Mouse (Mus musculus) embryonic facial prominence, embryonic 15.5 days (tissue): ENCODE data around the gene Gm2663. TPM values are rescaled to one million over a fixed set of nuclear protein-coding genes. Genes with fewer than 3 reads are reported as not detected.
"Not testable (repeated sequence)": the region's sequence is repeated elsewhere in the genome, so short reads cannot be mapped to it uniquely, and the experiment has no call there.

Experiments used
- ATAC-seq: fragments of 200-750 bp; cut with Nextera tagmentation; 2 replicates; pipeline ENCODE4 v1.8.0; 2017; ENCODE audit warnings: low read depth, moderate TSS enrichment; ENCODE audit not compliant: insufficient number of reproducible peaks, low FRiP score, low TSS enrichment
- H3K27ac ChIP-seq: fragments of 300-500 bp; sonication (generic); replicated peaks from 2 replicates; pipeline ENCODE4 v1.5.1; 2015; ENCODE audit warnings: mild to moderate bottlenecking, inconsistent platforms
- H3K27me3 ChIP-seq: fragments of 300-500 bp; sonication (generic); 2 replicates; pipeline ENCODE4 v1.6.1; 2015; ENCODE audit warnings: inconsistent platforms
- H3K36me3 ChIP-seq: fragments of 300-500 bp; sonication (generic); 2 replicates; pipeline ENCODE4 v1.6.1; 2015; ENCODE audit warnings: mild to moderate bottlenecking, inconsistent platforms
- H3K4me1 ChIP-seq: fragments of 300-500 bp; sonication (generic); 2 replicates; pipeline ENCODE4 v1.6.1; 2015; ENCODE audit warnings: inconsistent platforms
- H3K4me2 ChIP-seq: fragments of 300-500 bp; sonication (generic); replicated peaks from 2 replicates; pipeline ENCODE4 v1.6.1; 2015; ENCODE audit warnings: mild to moderate bottlenecking, inconsistent platforms
- H3K4me3 ChIP-seq: fragments of 300-500 bp; sonication (generic); replicated peaks from 2 replicates; pipeline ENCODE4 v1.5.1; 2015; ENCODE audit warnings: mild to moderate bottlenecking, inconsistent platforms
- H3K9ac ChIP-seq: fragments of 300-500 bp; sonication (generic); 2 replicates; pipeline ENCODE4 v1.6.1; 2015; ENCODE audit warnings: inconsistent platforms
- H3K9me3 ChIP-seq: fragments of 300-500 bp; sonication (generic); replicated peaks from 2 replicates; pipeline ENCODE4 v1.6.1; 2016; ENCODE audit warnings: inconsistent platforms
- WGBS: fragments of 180-500 bp; shearing (Covaris S2); methylation state at CpG from one replicate; pipeline ENCODE4 v1.1.7; 2015; 5-methylcytosine and 5-hydroxymethylcytosine counted together
- polyA plus RNA-seq: library from polyadenylated mRNA; unstranded; fragments of >200 nt; fragmentation: Nextera tagmentation; extraction: Ambion mirVana; gene quantifications from 2 replicates; pipeline ENCODE4 v1.2.1, GENCODE M21; 2015

The Gm2663 gene
- polyA plus RNA-seq, 1 experiment from 2014 or later: not detected

DNA sequence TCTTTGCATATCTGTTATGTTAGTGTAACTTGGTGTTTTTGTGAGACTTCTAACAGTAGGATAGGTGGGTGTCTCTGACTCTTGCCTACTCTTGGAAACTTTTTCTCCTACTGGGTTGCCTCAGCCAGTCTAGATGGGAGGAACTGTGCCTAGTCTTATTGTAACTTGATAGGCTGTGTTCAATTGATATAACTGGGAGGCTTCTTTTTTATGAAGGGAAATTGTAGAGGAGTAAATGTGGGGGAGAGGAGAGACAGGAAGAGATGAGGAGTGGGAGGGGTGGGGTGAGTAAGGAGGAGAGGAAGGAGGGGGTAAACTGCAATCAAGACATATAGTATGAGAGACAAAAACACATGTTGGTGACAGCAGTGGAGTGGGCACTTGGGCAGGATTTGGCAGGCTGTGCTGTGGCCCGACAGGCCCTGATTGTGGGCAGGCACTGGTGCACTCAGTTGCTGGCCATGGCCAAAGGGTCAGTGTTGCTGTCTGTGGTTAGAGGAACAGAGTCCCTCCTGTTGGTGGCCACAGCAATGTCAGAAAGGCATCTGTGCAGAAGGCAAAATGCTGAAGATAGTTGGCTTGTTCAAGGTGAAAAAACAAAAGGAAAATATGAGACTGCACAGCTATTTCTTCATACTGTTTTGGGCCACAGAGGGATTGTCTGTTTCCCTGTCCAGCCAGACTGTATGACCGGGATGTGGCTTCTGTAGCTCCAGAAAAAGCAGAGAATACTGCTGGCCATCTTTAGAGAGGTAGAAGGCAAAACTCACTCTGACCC, 26.8 kb upstream of the Gm2663 start:
- H3K4me3 ChIP-seq: no peak overlapping the region
- H3K9me3 ChIP-seq: no peaks in the 10 kb centered on the region
- no peak for ATAC-seq
- no peak overlapping the region for H3K27ac ChIP-seq
- no peak overlapping the region for H3K9ac ChIP-seq
- H3K36me3 ChIP-seq: no peaks in the 10 kb centered on the region
- 86% methylated on average over 2 of the region's 2 CpGs for WGBS
- H3K4me2 ChIP-seq: no peak overlapping the region
- no peaks in the 10 kb centered on the region for H3K4me1 ChIP-seq
- no peaks in the 10 kb centered on the region for H3K27me3 ChIP-seq

DNA sequence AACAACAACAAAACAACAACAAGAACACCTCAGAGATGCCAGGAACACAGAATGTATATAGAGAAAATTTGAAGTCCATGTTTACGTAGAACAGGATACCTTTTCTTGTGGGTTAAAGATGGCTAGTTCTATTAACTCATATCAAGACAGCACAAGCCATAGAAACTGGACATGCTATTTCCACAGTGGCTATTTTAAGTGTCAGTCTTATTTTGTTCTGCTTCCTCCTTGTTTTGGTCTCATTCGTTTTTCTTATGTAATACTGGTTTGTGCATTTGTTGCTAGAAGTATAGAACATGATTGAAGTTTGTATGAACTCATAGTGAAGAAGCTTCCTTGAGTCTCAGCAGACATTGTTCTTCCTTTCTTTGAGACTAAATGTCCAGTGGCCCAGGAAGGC, 19.9 kb upstream of the Gm2663 start:
- Histone ChIP-seq H3K27me3 (no peaks in the 10 kb centered on the region), H3K4me3 (no peak overlapping the region), H3K9me3 (no peaks in the 10 kb centered on the region), H3K4me1 (no peaks in the 10 kb centered on the region), H3K4me2 (no peak overlapping the region), H3K36me3 (no peaks in the 10 kb centered on the region), H3K9ac (no peak overlapping the region), H3K27ac (no peak overlapping the region)
- ATAC-seq: no peak
- 77% methylated on average over 2 of the region's 2 CpGs for whole genome bisulfite sequencing

DNA sequence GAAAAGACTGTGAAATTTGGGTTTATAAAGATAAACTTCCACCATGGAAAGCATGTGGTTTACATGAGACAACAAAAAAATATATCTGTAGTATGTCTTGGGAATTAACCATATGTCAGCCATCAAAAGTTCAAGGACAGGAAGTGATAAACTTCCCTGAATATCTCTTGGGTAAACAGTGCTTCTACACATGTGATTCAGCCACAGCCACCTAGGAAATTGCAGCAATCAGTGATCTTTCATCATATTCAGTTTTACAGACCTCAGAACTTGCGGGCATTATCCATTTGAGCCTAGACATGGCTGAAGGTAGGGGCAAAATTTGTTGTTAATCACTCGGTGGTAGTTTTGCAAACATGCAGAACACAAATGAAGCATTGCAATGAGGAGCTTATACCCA, 19.4 kb upstream of the Gm2663 start:
- Histone ChIP-seq H3K4me3 (no peak overlapping the region), H3K4me2 (no peak overlapping the region), H3K27me3 (no peaks in the 10 kb centered on the region), H3K27ac (no peak overlapping the region), H3K9ac (no peak overlapping the region), H3K4me1 (no peaks in the 10 kb centered on the region), H3K9me3 (no peaks in the 10 kb centered on the region), H3K36me3 (no peaks in the 10 kb centered on the region)
- 71% methylated on average over 2 of the region's 2 CpGs for whole genome bisulfite sequencing
- no peak for ATAC-seq

DNA sequence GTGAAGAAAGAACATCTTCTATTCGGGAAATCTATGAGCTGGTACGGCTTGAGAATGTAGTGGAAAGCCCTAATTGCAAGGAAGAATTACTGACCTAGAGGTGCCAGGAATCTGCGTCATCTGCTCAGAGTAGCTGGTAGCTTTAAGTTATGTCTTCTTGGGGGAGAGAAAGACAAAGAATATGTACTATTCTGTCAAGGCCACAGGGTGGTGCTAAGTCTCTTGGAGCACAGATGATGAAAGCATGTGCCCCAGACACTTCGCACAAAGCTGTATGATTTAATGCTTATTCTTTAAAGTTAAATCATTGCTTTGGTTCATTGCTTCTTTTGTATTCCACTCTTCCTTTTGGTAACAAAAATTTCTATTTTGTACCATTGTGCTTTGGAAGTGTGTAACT, 15.8 kb upstream of the Gm2663 start:
- Histone ChIP-seq H3K27ac (no peak overlapping the region), H3K9ac (no peak overlapping the region), H3K9me3 (no peaks in the 10 kb centered on the region), H3K36me3 (no peaks in the 10 kb centered on the region), H3K27me3 (no peaks in the 10 kb centered on the region), H3K4me3 (no peak overlapping the region), H3K4me2 (no peak overlapping the region), H3K4me1 (no peaks in the 10 kb centered on the region)
- ATAC-seq: no peak
- WGBS: 79% methylated on average over 4 of the region's 4 CpGs

DNA sequence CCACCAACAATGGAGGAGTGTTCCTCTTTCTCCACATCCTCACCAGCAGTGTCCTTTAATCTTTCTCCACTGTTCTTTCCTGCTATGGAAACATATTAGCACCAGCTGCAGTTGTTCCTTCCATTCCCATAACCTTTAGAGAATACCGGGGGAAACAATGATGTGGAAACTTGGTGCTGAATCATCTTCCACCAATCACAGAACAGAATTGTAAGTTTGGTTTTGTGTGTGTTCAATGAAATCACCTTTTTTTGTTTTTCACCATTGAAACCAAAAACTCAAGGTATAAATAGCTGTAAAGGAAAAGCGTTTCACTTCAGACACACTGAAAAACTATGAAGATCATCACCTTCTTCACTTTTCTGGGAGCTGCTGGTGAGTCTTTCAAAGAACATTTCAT, 34.8 kb downstream of the Gm2663 start, which contains the start of gene 1810009J06Rik:
Gene 1810009J06Rik (plus strand): TSS at position 301 of the 400 bp plus-strand sequence.
- not testable (repeated sequence) for H3K9ac ChIP-seq
- WGBS: 87% methylated on average over 2 of the region's 2 CpGs

DNA sequence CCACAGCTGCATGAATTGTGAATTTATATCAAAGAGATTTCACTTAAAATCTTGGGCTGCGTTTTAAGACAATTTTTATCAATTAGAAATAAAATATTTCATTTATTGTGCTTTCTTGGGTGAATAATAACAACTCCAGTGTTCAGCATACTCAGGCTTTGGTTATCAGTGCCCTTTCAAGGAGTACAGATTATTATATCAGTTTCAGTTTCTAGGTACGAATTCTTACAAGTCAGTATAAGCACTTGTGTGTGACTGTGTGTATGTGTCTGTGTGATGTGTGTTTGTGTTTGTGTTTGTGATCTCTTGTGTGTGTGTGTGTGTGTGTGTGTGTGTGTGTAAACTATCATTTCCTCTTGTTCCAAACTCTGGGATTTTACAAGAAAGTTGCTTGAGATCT, 45.6 kb downstream of the Gm2663 start:
- Histone ChIP-seq H3K27ac (no peak overlapping the region), H3K4me2 (no peak overlapping the region), H3K27me3 (no peaks in the 10 kb centered on the region), H3K9me3 (no peaks in the 10 kb centered on the region), H3K9ac (no peak overlapping the region), H3K4me1 (no peaks in the 10 kb centered on the region), H3K4me3 (no peak overlapping the region), H3K36me3 (no peaks in the 10 kb centered on the region)
- WGBS: 63% methylated on average over 2 of the region's 2 CpGs
- no peak for ATAC-seq

More for the DNA sequence above, 34.8 kb downstream of the Gm2663 start, which contains the start of gene 1810009J06Rik:
- H3K27ac ChIP-seq, H3K4me1 ChIP-seq, H3K36me3 ChIP-seq, H3K4me3 ChIP-seq, H3K4me2 ChIP-seq, H3K27me3 ChIP-seq, ATAC-seq, H3K9me3 ChIP-seq: not testable (repeated sequence)

DNA sequence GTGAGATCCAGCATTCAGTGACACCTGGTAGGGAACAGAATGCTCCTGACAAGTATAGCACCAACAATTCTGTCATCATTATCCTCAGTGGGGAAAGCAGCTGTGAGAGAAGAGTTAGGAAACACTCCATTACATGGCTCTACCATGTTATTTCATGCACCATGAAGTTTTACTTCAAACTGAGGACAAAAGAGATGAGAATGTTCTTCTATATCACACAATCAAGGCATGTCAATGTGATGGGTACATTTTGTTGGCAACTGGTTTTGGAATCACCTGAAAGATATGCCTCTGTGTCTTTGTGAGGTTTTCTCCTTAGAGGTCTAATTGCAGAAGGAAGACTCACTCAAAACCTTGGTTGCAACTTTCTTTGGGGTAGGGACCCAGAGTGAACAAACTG, 47.5 kb downstream of the Gm2663 start, which contains the start of gene Gm4744:
Gene Gm4744 (minus strand): TSS at position 101 of the 400 bp plus-strand sequence.
- no peaks in the 10 kb centered on the region for H3K4me1 ChIP-seq
- no peak within 1 kb of the TSS for H3K9ac ChIP-seq
- H3K27ac ChIP-seq: no peak within 1 kb of the TSS
- H3K4me2 ChIP-seq: no peak within 1 kb of the TSS
- no peak within 1 kb of the TSS for H3K4me3 ChIP-seq
- no peaks in the 10 kb centered on the region for H3K27me3 ChIP-seq
- no peak for ATAC-seq
- no peaks in the 10 kb centered on the region for H3K36me3 ChIP-seq
- no peaks in the 10 kb centered on the region for H3K9me3 ChIP-seq

Other genes with a start within 250 kb of the Gm2663 start
- gene Moxd2, start 112.0 kb downstream of the Gm2663 start, polyA plus RNA-seq: not detected in 2 replicates
- not detected in 2 replicates for gene Prss58, start 99.1 kb downstream of the Gm2663 start, polyA plus RNA-seq
- gene 1700074P13Rik, start 58.9 kb downstream of the Gm2663 start, polyA plus RNA-seq: not detected in 2 replicates
- not detected in 2 replicates for gene Gm4744, start 47.6 kb downstream of the Gm2663 start, polyA plus RNA-seq
- gene 1810009J06Rik, start 34.7 kb downstream of the Gm2663 start, polyA plus RNA-seq: not detected in 2 replicates
- gene 2210010C04Rik, start 36.0 kb upstream of the Gm2663 start, polyA plus RNA-seq: not detected in 2 replicates